Mouse (Mus musculus): ENCODE data around the gene Gm5244. TPM values are rescaled to one million over a fixed set of nuclear protein-coding genes. Genes with fewer than 3 reads are reported as not detected.

Gm5244 gene
- total and polyA plus RNA-seq, 3 experiments: not detected

- Histone ChIP-seq H3K36me3 (ENCODE audit: control insufficient read depth, insufficient read depth, low read length) (no peaks in the 10 kb centered on the region), H3K27ac (no peak overlapping the region), H3K9ac (ENCODE audit: low read depth, low read length) (no peak overlapping the region), H3K4me3 (no peak overlapping the region), H3K4me1 (ENCODE audit: control insufficient read depth, insufficient read depth, low read length) (no peaks in the 10 kb centered on the region), H3K79me2 (replicated peaks; ENCODE audit: control insufficient read depth, insufficient read depth, low read length) (no peaks in the 10 kb centered on the region), H3K27me3 (ENCODE audit: control insufficient read depth, insufficient read depth, low read length) (no peaks in the 10 kb centered on the region)
- 61% methylated on average over 1 of the region's 1 CpGs for WGBS
- TF ChIP-seq CTCF (IDR thresholded peaks at IDR 0.05): no peak
- TF ChIP-seq EP300 (IDR thresholded peaks at IDR 0.05; ENCODE audit: insufficient read depth, low read depth, low read length): no peak
- TF ChIP-seq POLR2A (IDR thresholded peaks at IDR 0.05; ENCODE audit: insufficient read depth, low read depth, low read length): no peak
- intact Hi-C loops (cut with DNase I): no loop called here
- DNase-seq: no peak
Measured at GRCm38 (mm10) chr19:12838507-12838906, 8.0 kb upstream of the Gm5244 start.

- intact Hi-C loops (cut with DNase I): no loop called here
- Histone ChIP-seq H3K27ac (no peak within 1 kb of the TSS), H3K9ac (ENCODE audit: low read depth, low read length) (no peak within 1 kb of the TSS), H3K79me2 (replicated peaks; ENCODE audit: control insufficient read depth, insufficient read depth, low read length) (no peaks in the 10 kb centered on the region), H3K36me3 (ENCODE audit: control insufficient read depth, insufficient read depth, low read length) (no peaks in the 10 kb centered on the region), H3K4me1 (ENCODE audit: control insufficient read depth, insufficient read depth, low read length) (no peaks in the 10 kb centered on the region), H3K4me3 (no peak within 1 kb of the TSS), H3K27me3 (ENCODE audit: control insufficient read depth, insufficient read depth, low read length) (no peaks in the 10 kb centered on the region)
- TF ChIP-seq POLR2A (IDR thresholded peaks at IDR 0.05; ENCODE audit: insufficient read depth, low read depth, low read length) (no peak), EP300 (IDR thresholded peaks at IDR 0.05; ENCODE audit: insufficient read depth, low read depth, low read length) (no peak), CTCF (IDR thresholded peaks at IDR 0.05) (no peak)
- WGBS: 55% methylated on average over 1 of the region's 1 CpGs
- DNase-seq: no peak
Measured at GRCm38 (mm10) chr19:12856983-12857382, 10.5 kb downstream of the Gm5244 start, which contains the start of gene Olfr1444. Gene Olfr1444 (plus strand): TSS chr19:12857283.

GRCm38 (mm10) chr19:12883555-12883954 is 37.1 kb downstream of the Gm5244 start, which contains the start of gene Olfr1445:
Gene Olfr1445 (plus strand): TSS chr19:12883855.
- Histone ChIP-seq H3K4me1 (ENCODE audit: control insufficient read depth, insufficient read depth, low read length) (no peaks in the 10 kb centered on the region), H3K9ac (ENCODE audit: low read depth, low read length) (no peak within 1 kb of the TSS), H3K79me2 (replicated peaks; ENCODE audit: control insufficient read depth, insufficient read depth, low read length) (no peaks in the 10 kb centered on the region), H3K27me3 (ENCODE audit: control insufficient read depth, insufficient read depth, low read length) (no peaks in the 10 kb centered on the region), H3K27ac (no peak within 1 kb of the TSS), H3K4me3 (no peak within 1 kb of the TSS), H3K36me3 (ENCODE audit: control insufficient read depth, insufficient read depth, low read length) (no peaks in the 10 kb centered on the region)
- DNase-seq: no peak
- intact Hi-C loops (cut with DNase I): no loop called here
- TF ChIP-seq POLR2A (IDR thresholded peaks at IDR 0.05; ENCODE audit: insufficient read depth, low read depth, low read length): no peak
- TF ChIP-seq EP300 (IDR thresholded peaks at IDR 0.05; ENCODE audit: insufficient read depth, low read depth, low read length): no peak
- no peak for TF ChIP-seq CTCF (IDR thresholded peaks at IDR 0.05)
- WGBS: 68% methylated on average over 2 of the region's 2 CpGs

- H3K9ac ChIP-seq (ENCODE audit: low read depth, low read length): no peak within 1 kb of the TSS
- TF ChIP-seq POLR2A (IDR thresholded peaks at IDR 0.05; ENCODE audit: insufficient read depth, low read depth, low read length) (no peak), EP300 (IDR thresholded peaks at IDR 0.05; ENCODE audit: insufficient read depth, low read depth, low read length) (no peak), CTCF (IDR thresholded peaks at IDR 0.05) (no peak)
- H3K79me2 ChIP-seq (replicated peaks; ENCODE audit: control insufficient read depth, insufficient read depth, low read length): no peaks in the 10 kb centered on the region
- H3K36me3 ChIP-seq (ENCODE audit: control insufficient read depth, insufficient read depth, low read length): no peaks in the 10 kb centered on the region
- H3K27me3 ChIP-seq (ENCODE audit: control insufficient read depth, insufficient read depth, low read length): no peaks in the 10 kb centered on the region
- H3K27ac ChIP-seq: no peak within 1 kb of the TSS
- 61% methylated on average over 1 of the region's 1 CpGs for WGBS
- no peaks in the 10 kb centered on the region for H3K4me1 ChIP-seq (ENCODE audit: control insufficient read depth, insufficient read depth, low read length)
- no peak for DNase-seq
- no peak within 1 kb of the TSS for H3K4me3 ChIP-seq
- intact Hi-C loops (cut with DNase I): no loop called here
Measured at GRCm38 (mm10) chr19:12893424-12893823, 46.9 kb downstream of the Gm5244 start, which contains the start of gene Olfr1446. Gene Olfr1446 (minus strand): TSS chr19:12893524.

Other genes with a start within 250 kb of the Gm5244 start
- gene Gm4952, start 246.7 kb upstream of the Gm5244 start, total RNA-seq (2021): not detected
- not detected in 2 replicates for gene Gm4952, start 246.7 kb upstream of the Gm5244 start, polyA plus RNA-seq (2012; rRNA removed)
- gene Glyat, start 213.4 kb upstream of the Gm5244 start, total RNA-seq (2021): not detected
- 0.20 TPM in 1 of 2 replicates, not detected in the other for gene Glyat, start 213.4 kb upstream of the Gm5244 start, polyA plus RNA-seq (2012; rRNA removed)
- not detected for gene Olfr1442, start 176.2 kb upstream of the Gm5244 start, total RNA-seq (2021)
- gene Olfr1442, start 176.2 kb upstream of the Gm5244 start, polyA plus RNA-seq (2012; rRNA removed): not detected in 2 replicates
- not detected for gene Olfr1443, start 168.6 kb upstream of the Gm5244 start, total RNA-seq (2021)
- not detected in 2 replicates for gene Olfr1443, start 168.6 kb upstream of the Gm5244 start, polyA plus RNA-seq (2012; rRNA removed)
- not detected for gene Keg1, start 150.9 kb upstream of the Gm5244 start, total RNA-seq (2021)
- gene Keg1, start 150.9 kb upstream of the Gm5244 start, polyA plus RNA-seq (2012; rRNA removed): 0.10 TPM in 1 of 2 replicates, not detected in the other
- gene Cntf, start 81.0 kb upstream of the Gm5244 start, total RNA-seq (2021): 1 to 10 TPM in 1 of 2 experiments, under 1 TPM in 1; 0.84 to 1.5 TPM
- 3.1 and 5.8 TPM in 2 replicates for gene Cntf, start 81.0 kb upstream of the Gm5244 start, polyA plus RNA-seq (2012; rRNA removed)
- 10 to 100 TPM; 71.9 to 84.5 TPM for gene Zfp91, start 50.6 kb upstream of the Gm5244 start, total RNA-seq (2021)
- 17.4 and 36.6 TPM in 2 replicates for gene Zfp91, start 50.6 kb upstream of the Gm5244 start, polyA plus RNA-seq (2012; rRNA removed)
- gene Lpxn, start 50.5 kb upstream of the Gm5244 start, total RNA-seq (2021): under 1 TPM; 0.91 to 0.97 TPM
- 1.1 and 1.3 TPM in 2 replicates for gene Lpxn, start 50.5 kb upstream of the Gm5244 start, polyA plus RNA-seq (2012; rRNA removed)
- not detected for gene Olfr1444, start 10.6 kb downstream of the Gm5244 start, total RNA-seq (2021)
- not detected in 2 replicates for gene Olfr1444, start 10.6 kb downstream of the Gm5244 start, polyA plus RNA-seq (2012; rRNA removed)
- not detected for gene Olfr1445, start 37.2 kb downstream of the Gm5244 start, total RNA-seq (2021)
- not detected in 2 replicates for gene Olfr1445, start 37.2 kb downstream of the Gm5244 start, polyA plus RNA-seq (2012; rRNA removed)
- not detected for gene Olfr1446, start 46.8 kb downstream of the Gm5244 start, total RNA-seq (2021)
- gene Olfr1446, start 46.8 kb downstream of the Gm5244 start, polyA plus RNA-seq (2012; rRNA removed): not detected in 2 replicates
- not detected for gene Olfr1447, start 57.1 kb downstream of the Gm5244 start, total RNA-seq (2021)
- not detected in 2 replicates for gene Olfr1447, start 57.1 kb downstream of the Gm5244 start, polyA plus RNA-seq (2012; rRNA removed)
- gene Olfr1448, start 77.7 kb downstream of the Gm5244 start, total RNA-seq (2021): not detected
- gene Olfr1448, start 77.7 kb downstream of the Gm5244 start, polyA plus RNA-seq (2012; rRNA removed): not detected in 2 replicates
- gene Olfr1449, start 84.2 kb downstream of the Gm5244 start, total RNA-seq (2021): not detected
- gene Olfr1449, start 84.2 kb downstream of the Gm5244 start, polyA plus RNA-seq (2012; rRNA removed): not detected in 2 replicates
- not detected for gene Olfr1450, start 103.6 kb downstream of the Gm5244 start, total RNA-seq (2021)
- not detected in 2 replicates for gene Olfr1450, start 103.6 kb downstream of the Gm5244 start, polyA plus RNA-seq (2012; rRNA removed)
- not detected for gene Olfr1451, start 148.3 kb downstream of the Gm5244 start, total RNA-seq (2021)
- gene Olfr1451, start 148.3 kb downstream of the Gm5244 start, polyA plus RNA-seq (2012; rRNA removed): not detected in 2 replicates
- gene Olfr1453, start 181.6 kb downstream of the Gm5244 start, total RNA-seq (2021): not detected
- gene Olfr1453, start 181.6 kb downstream of the Gm5244 start, polyA plus RNA-seq (2012; rRNA removed): not detected in 2 replicates
- gene Olfr1454, start 213.9 kb downstream of the Gm5244 start, total RNA-seq (2021): not detected
- not detected in 2 replicates for gene Olfr1454, start 213.9 kb downstream of the Gm5244 start, polyA plus RNA-seq (2012; rRNA removed)

All from heart, adult 2 months (tissue).